In genomic region chr8:120518736-120519534, GRCm38 (mm10) we compare ENCODE assay signal across 7 mouse cellular contexts.
A peak's percentile ranks its signal among the peaks of the same experiment; 100 is the strongest.
DNase-seq lines count a peak whose midpoint lies in the region; ATAC-seq lines count a peak whose summit lies in the region.

No protein-coding gene starts in this region.

- no peak overlapping the region for H3K9ac ChIP-seq in kidney, embryonic 15.5 days
- no peak overlapping the region for H3K9ac ChIP-seq in stomach, embryonic 16.5 days (ENCODE audit: low read length)

- H3K27me3 ChIP-seq in kidney, embryonic 15.5 days = 0 out of 2 replicates have a peak, but pooled peaks cover 9% of the 10 kb centered on the region
- H3K27me3 ChIP-seq in stomach, embryonic 16.5 days (ENCODE audit: control insufficient read depth, insufficient read depth, low read length) = no peaks in the 10 kb centered on the region

- H3K4me1 ChIP-seq in kidney, embryonic 15.5 days = peaks cover 87% of the 10 kb centered on the region
- H3K4me1 ChIP-seq in stomach, embryonic 16.5 days (ENCODE audit: control insufficient read depth, insufficient read depth, low read length) = peaks cover 62% of the 10 kb centered on the region

- DNase-seq in kidney, adult 18-20 months = no peak
- DNase-seq in Muller cell, postnatal 12 days (ENCODE audit: inconsistent ontology term) = peak; percentile 44
- peak; percentile 40 to 73 for DNase-seq in kidney, postnatal 25 days
- DNase-seq in spleen, postnatal 14 days (ENCODE audit: low spot score in 2 of 2) = no peak

- peak overlapping the region; percentile 71; the same call in 1 of the 2 replicates for H3K27ac ChIP-seq in kidney, embryonic 15.5 days
- no peak overlapping the region for H3K27ac ChIP-seq in stomach, embryonic 16.5 days (ENCODE audit: low read length)

- no peak overlapping the region for H3K4me2 ChIP-seq in kidney, embryonic 15.5 days
- H3K4me2 ChIP-seq in stomach, embryonic 16.5 days (ENCODE audit: low read depth, low read length) = no peak overlapping the region

- no peaks in the 10 kb centered on the region for H3K36me3 ChIP-seq in kidney, embryonic 15.5 days
- H3K36me3 ChIP-seq in stomach, embryonic 16.5 days (ENCODE audit: control insufficient read depth, insufficient read depth, low read length) = no peaks in the 10 kb centered on the region

- no peaks in the 10 kb centered on the region for H3K9me3 ChIP-seq in kidney, embryonic 15.5 days (replicated peaks)
- H3K9me3 ChIP-seq in stomach, embryonic 16.5 days (replicated peaks; ENCODE audit: control insufficient read depth, low read length) = no peaks in the 10 kb centered on the region

- peak; percentile 26; the same call in 1 of the 2 replicates for ATAC-seq in kidney, embryonic 15.5 days (replicated peaks; ENCODE audit: low FRiP score)
- ATAC-seq in erythroblast, adult 5-6 weeks (replicated peaks; ENCODE audit: low FRiP score, poor library complexity, severe bottlenecking) = peak; percentile 63
- ATAC-seq in stomach, embryonic 16.5 days (ENCODE audit: insufficient read depth, low FRiP score) = peak; percentile 18; the same call in 1 of the 2 replicates

- WGBS in kidney, embryonic 15.5 days = 71% methylated on average over 14 of the region's 14 CpGs
- WGBS in stomach, embryonic 16.5 days = 77% methylated on average over 14 of the region's 14 CpGs

- no peak overlapping the region for H3K4me3 ChIP-seq in kidney, embryonic 15.5 days (replicated peaks)
- H3K4me3 ChIP-seq in stomach, embryonic 16.5 days (replicated peaks; ENCODE audit: low read length) = no peak overlapping the region

Comparison
In these comparisons a context has a peak if more than half of its experiments do, and no peak if none do; other contexts are left out.
1. DNase-seq: peak in Muller cell, postnatal 12 days (single experiment) and kidney, postnatal 25 days (2 of 2); none in kidney, adult 18-20 months (single experiment) and spleen, postnatal 14 days (0 of 2).
2. Peak in every context shown above with its lines, with median percentiles within 50 percentile points of each other: ATAC-seq.